Mouse (Mus musculus) sigmoid colon, adult 10 weeks (tissue): ENCODE measurements around the gene Tmem196. TPM values are rescaled to one million over a fixed set of nuclear protein-coding genes. Genes with fewer than 3 reads are reported as not detected.

ENCODE experiments used
- polyA plus RNA-seq: library from polyadenylated mRNA; stranded (reverse); fragments of 350-450 nt; fragmentation: Illumina TruSeq; extraction: RNeasy Lipid Tissue Mini Kit (QIAGEN cat#74804); gene quantifications from one replicate; pipeline ENCODE4 v1.2.3, GENCODE M21; 2014; ENCODE audit warnings: low read depth, low replicate concordance

Gene Tmem196
- 2.7 TPM for polyA plus RNA-seq

DNA sequence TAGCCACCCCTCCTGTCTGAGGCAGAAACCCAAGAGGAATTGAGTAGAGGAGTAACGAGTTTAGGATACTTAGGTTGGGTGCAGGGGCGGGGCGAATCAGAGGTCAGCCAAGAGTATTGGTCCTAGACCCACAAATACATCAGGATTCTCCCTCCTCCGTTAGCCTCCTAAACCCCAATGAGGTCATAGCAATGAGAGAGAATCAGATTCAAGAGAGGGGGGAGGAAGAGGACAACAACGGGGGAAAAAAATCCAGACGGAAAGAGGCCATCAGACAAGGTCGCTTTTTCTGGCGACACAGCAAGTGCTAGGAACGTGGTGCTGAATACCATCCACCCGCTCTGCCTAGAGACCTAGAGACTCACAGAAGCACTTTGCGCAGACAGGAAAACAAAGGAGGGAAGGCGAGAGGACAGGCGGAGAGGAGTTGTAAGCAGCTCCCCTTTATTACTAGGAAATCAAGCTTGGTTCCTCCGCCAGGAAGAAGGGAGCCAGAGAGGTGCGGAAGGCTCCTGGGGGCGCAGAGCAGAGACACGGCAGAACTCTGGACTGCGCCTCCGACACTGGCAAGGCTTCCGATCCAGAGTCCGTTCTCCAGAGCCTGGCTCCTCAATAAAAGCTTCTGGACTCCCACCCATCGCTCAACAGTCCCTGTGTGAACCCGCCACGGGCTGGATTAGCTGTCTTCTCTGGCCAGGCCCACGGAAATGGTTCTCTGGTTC lies at the start of gene Tmem196:
Gene Tmem196, plus strand, starts transcription at position 234 of the 722 bp plus-strand sequence.

